Mouse (Mus musculus) lung, adult 2 months (tissue): Measurements from ENCODE around the gene Kcnj9. TPM values are rescaled to one million over a fixed set of nuclear protein-coding genes. Genes with fewer than 3 reads are reported as not detected.

ENCODE experiments used
- DNase-seq: peaks from one replicate; pipeline ENCODE4 v3.0.0; 2022
- H3K4me1 ChIP-seq: fragments of 200-500 bp; 2 replicates; pipeline ENCODE4 v1.6.1; 2011; ENCODE audit warnings: low read length; ENCODE audit not compliant: control insufficient read depth, insufficient read depth
- H3K4me3 ChIP-seq: fragments of 200-500 bp; replicated peaks from 2 replicates; pipeline ENCODE3; 2011; ENCODE audit warnings: low read depth, mild to moderate bottlenecking, control low read depth, low read length; ENCODE audit errors: extremely low read depth
- CTCF ChIP-seq: fragments of 200-500 bp; IDR thresholded peaks from 2 replicates; pipeline ENCODE4 v1.5.1; 2011; ENCODE audit warnings: mild to moderate bottlenecking, low read length, control low read depth; ENCODE audit not compliant: insufficient read depth
- POLR2A ChIP-seq: fragments of 200-500 bp; IDR thresholded peaks from 2 replicates; pipeline ENCODE4 v1.6.1; 2011; ENCODE audit warnings: low read depth, mild to moderate bottlenecking, control low read depth, low read length, borderline replicate concordance; ENCODE audit errors: extremely low read depth
- WGBS: fragments of 180-500 bp; shearing (Covaris S2); methylation state at CpG from one replicate; pipeline ENCODE4 v1.1.7; 2018; 5-methylcytosine and 5-hydroxymethylcytosine counted together
- polyA plus RNA-seq: library from polyadenylated mRNA; depleted of rRNA; stranded (reverse); fragments of >200 nt; gene quantifications from 2 replicates; pipeline ENCODE4 v1.2.3, GENCODE M21; 2012

Kcnj9 gene
- polyA plus RNA-seq, 1 experiment, result not detected

GRCm38 (mm10) chr1:172317431-172317830 lies 11.7 kb downstream of the Kcnj9 start:
- WGBS, result 86% methylated on average over 18 of the region's 18 CpGs
- DNase-seq, result no peak
- Histone ChIP-seq H3K4me1 (no peaks in the 10 kb centered on the region), H3K4me3 (no peak overlapping the region)
- no peak for TF ChIP-seq POLR2A

- Histone ChIP-seq H3K4me1 (peaks cover 5% of the 10 kb centered on the region; the same call in 1 of the 2 replicates), H3K4me3 (no peak overlapping the region)
- no peak for TF ChIP-seq CTCF
- no peak for TF ChIP-seq POLR2A
- no peak for DNase-seq
- 92% methylated on average over 3 of the region's 3 CpGs for WGBS
These were observed 14.2 kb downstream of the Kcnj9 start for GRCm38 (mm10) chr1:172314911-172315310.

- TF ChIP-seq POLR2A (no peak), CTCF (no peak)
- WGBS, result 77% methylated on average over 10 of the region's 10 CpGs
- Histone ChIP-seq H3K4me3 (no peak overlapping the region), H3K4me1 (peaks cover 6% of the 10 kb centered on the region; the same call in 1 of the 2 replicates)
- no peak for DNase-seq
These were observed 15.3 kb downstream of the Kcnj9 start for GRCm38 (mm10) chr1:172313613-172314411.

GRCm38 (mm10) chr1:172312768-172313561 lies 16.2 kb downstream of the Kcnj9 start:
- WGBS, result 10% methylated on average over 16 of the region's 16 CpGs
- Histone ChIP-seq H3K4me1 (peaks cover 6% of the 10 kb centered on the region; the same call in 1 of the 2 replicates), H3K4me3 (peak overlapping the region; percentile 60)
- TF ChIP-seq POLR2A (no peak), CTCF (no peak)
- no peak for DNase-seq

- Histone ChIP-seq H3K4me1 (peaks cover 7% of the 10 kb centered on the region; the same call in 1 of the 2 replicates), H3K4me3 (peak overlapping the region; percentile 71)
- under 1% methylated on average over 44 of the region's 55 CpGs for WGBS
- TF ChIP-seq POLR2A (peak; percentile 91; the same call in 1 of the 2 replicates), CTCF (no peak)
- peak; percentile 85 for DNase-seq
These were observed 17.0 kb downstream of the Kcnj9 start for GRCm38 (mm10) chr1:172311921-172312767.

- TF ChIP-seq POLR2A, result peak; percentile 60; the same call in 1 of the 2 replicates
- no peak for TF ChIP-seq CTCF
- Histone ChIP-seq H3K4me1 (peaks cover 8% of the 10 kb centered on the region; the same call in 1 of the 2 replicates), H3K4me3 (peak overlapping the region; percentile 71)
- 1% methylated on average over 23 of the region's 23 CpGs for WGBS
- DNase-seq, result peak; percentile 68
These were observed 17.7 kb downstream of the Kcnj9 start for GRCm38 (mm10) chr1:172311248-172311906.

GRCm38 (mm10) chr1:172309699-172310398 lies 19.3 kb downstream of the Kcnj9 start:
- H3K4me3 ChIP-seq, result peak overlapping the region; percentile 60
- WGBS, result under 1% methylated on average over 14 of the region's 14 CpGs
- TF ChIP-seq POLR2A, result peak; percentile 37; the same call in 1 of the 2 replicates
- TF ChIP-seq CTCF, result peak; percentile 96

GRCm38 (mm10) chr1:172308409-172308808 lies 20.7 kb downstream of the Kcnj9 start:
- WGBS, result 57% methylated on average over 1 of the region's 1 CpGs
- no peak for TF ChIP-seq POLR2A
- TF ChIP-seq CTCF, result no peak

More at GRCm38 (mm10) chr1:172309699-172310398, 19.3 kb downstream of the Kcnj9 start:
- DNase-seq, result peak; percentile 91
- peaks cover 8% of the 10 kb centered on the region; the same call in 1 of the 2 replicates for H3K4me1 ChIP-seq

More at GRCm38 (mm10) chr1:172308409-172308808, 20.7 kb downstream of the Kcnj9 start:
- DNase-seq, result no peak
- Histone ChIP-seq H3K4me1 (peaks cover 8% of the 10 kb centered on the region; the same call in 1 of the 2 replicates), H3K4me3 (no peak overlapping the region)
